Mouse (Mus musculus) C2C12 (cell line): ENCODE measurements at regions not wholly inside any gene's neighbourhood (a gene's known extent, or its start where the extent isn't known, plus 50 kb on each side); places are given as distances from the start of the nearest gene placed in this dataset.

ENCODE experiments used
- CEBPB ChIP-seq: IDR thresholded peaks from one replicate; pipeline ENCODE4 v1.6.1; 2011; ENCODE audit warnings: low read depth, mild to moderate bottlenecking, control low read depth, moderate library complexity
- CTCF ChIP-seq: IDR thresholded peaks from one replicate; pipeline ENCODE4 v1.5.1; 2011; ENCODE audit not compliant: control insufficient read depth, insufficient read depth, insufficient read length
- MAX ChIP-seq: IDR thresholded peaks from one replicate; pipeline ENCODE4 v1.6.1; 2011; ENCODE audit warnings: mild to moderate bottlenecking, control low read depth
- MYOD1 ChIP-seq: IDR thresholded peaks from one replicate; pipeline ENCODE4 v1.6.1; 2011; ENCODE audit warnings: low read depth; ENCODE audit not compliant: control insufficient read depth, insufficient read length
- MYOG ChIP-seq: IDR thresholded peaks from one replicate; pipeline ENCODE4 v1.6.1; 2011; ENCODE audit not compliant: control insufficient read depth, insufficient read length; ENCODE audit errors: extremely low read depth
- USF1 ChIP-seq: IDR thresholded peaks from one replicate; pipeline ENCODE4 v1.6.1; 2011; ENCODE audit warnings: low read depth, mild to moderate bottlenecking, control low read depth, moderate library complexity

DNA sequence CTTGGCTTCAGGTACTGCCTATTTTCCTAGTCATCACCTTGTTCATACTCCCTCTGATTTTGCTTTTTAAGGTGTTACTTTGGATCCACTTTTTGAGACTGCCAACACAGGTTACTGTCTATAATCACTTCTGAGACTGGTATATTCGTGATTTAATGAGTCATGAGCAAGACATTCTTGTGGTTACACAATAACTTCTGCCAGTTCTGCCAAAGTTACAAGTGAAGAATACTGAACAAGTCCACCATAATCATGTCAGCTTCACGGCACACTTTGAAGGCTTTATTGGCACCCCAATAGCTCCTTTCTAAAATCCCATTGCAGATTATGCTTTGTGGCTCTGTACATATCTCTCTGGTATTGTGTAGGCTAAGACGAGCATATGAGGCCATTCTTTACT is 327.9 kb downstream of the Frk start:
- no peak for TF ChIP-seq CTCF
- peak; percentile 12 for TF ChIP-seq CEBPB
- no peak for TF ChIP-seq MAX
- no peak for TF ChIP-seq MYOG
- TF ChIP-seq USF1: no peak
- TF ChIP-seq MYOD1: no peak
